34 mouse cellular contexts compared by ENCODE assay signal in the genomic region with DNA sequence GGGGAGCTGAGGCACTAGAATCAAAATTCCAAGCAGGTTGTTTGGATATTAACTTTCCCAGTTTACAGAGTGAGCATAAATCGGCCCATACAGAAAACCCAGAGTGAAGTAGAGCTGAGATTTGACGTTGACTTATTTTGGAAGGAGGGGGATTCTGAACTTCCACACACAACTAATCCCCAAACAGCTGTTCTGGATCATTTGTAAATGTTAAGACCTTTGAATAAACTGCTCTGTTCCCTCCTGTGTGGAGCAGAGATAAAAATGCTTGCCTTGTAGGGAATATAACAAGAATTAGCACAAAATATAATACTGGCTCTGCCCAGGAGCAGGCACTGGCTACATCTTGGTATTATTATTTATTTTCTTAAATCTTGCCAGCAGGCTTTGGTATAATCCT.
"Had no signal": no experiment of that assay in that cellular context is flagged by ENCODE, and none has a peak within 500 bp of the region (broad histone marks: within the 10 kb centered on the region; RNA-seq: fewer than 3 reads in every experiment).

No protein-coding gene starts in this region.

- H3K9ac ChIP-seq: heart, embryonic 12.5 days; heart, embryonic 13.5 days; heart, embryonic 15.5 days; hindbrain, embryonic 12.5 days; hindbrain, embryonic 13.5 days; hindbrain, embryonic 15.5 days; intestine, embryonic 15.5 days; kidney, embryonic 15.5 days had no signal

- H3K4me2 ChIP-seq: heart, embryonic 11.5 days; heart, embryonic 12.5 days; heart, embryonic 13.5 days; heart, embryonic 15.5 days; hindbrain, embryonic 12.5 days; hindbrain, embryonic 13.5 days; hindbrain, embryonic 15.5 days; intestine, embryonic 15.5 days; kidney, embryonic 15.5 days had no signal

- H3K4me1 ChIP-seq: heart, embryonic 10.5 days; heart, embryonic 12.5 days; heart, embryonic 13.5 days; heart, embryonic 15.5 days; hindbrain, embryonic 10.5 days; hindbrain, embryonic 12.5 days; hindbrain, embryonic 13.5 days; hindbrain, embryonic 15.5 days; intestine, embryonic 15.5 days; kidney, embryonic 15.5 days had no signal

- H3K36me3 ChIP-seq: heart, embryonic 10.5 days; heart, embryonic 12.5 days; heart, embryonic 13.5 days; heart, embryonic 15.5 days; hindbrain, embryonic 10.5 days; hindbrain, embryonic 12.5 days; hindbrain, embryonic 13.5 days; hindbrain, embryonic 15.5 days; intestine, embryonic 15.5 days; kidney, embryonic 15.5 days had no signal

- ATAC-seq: hindbrain, postnatal 0 days; inflammation-experienced regulatory T-cells, adult 6 months; intestine, embryonic 15.5 days; intestine, embryonic 16.5 days; intestine, postnatal 0 days had no signal

- H3K27me3 ChIP-seq: heart, embryonic 12.5 days; heart, embryonic 13.5 days; heart, embryonic 15.5 days; hindbrain, embryonic 12.5 days; hindbrain, embryonic 13.5 days; hindbrain, embryonic 15.5 days; intestine, embryonic 15.5 days; kidney, embryonic 15.5 days had no signal

- H3K9me3 ChIP-seq: heart, embryonic 10.5 days; heart, embryonic 13.5 days; heart, embryonic 15.5 days; hindbrain, embryonic 10.5 days; hindbrain, embryonic 12.5 days; hindbrain, embryonic 13.5 days; hindbrain, embryonic 15.5 days; intestine, embryonic 15.5 days; kidney, embryonic 15.5 days had no signal

- H3K27ac ChIP-seq: heart, embryonic 10.5 days; heart, embryonic 13.5 days; heart, embryonic 15.5 days; hindbrain, embryonic 10.5 days; hindbrain, embryonic 12.5 days; hindbrain, embryonic 13.5 days; hindbrain, embryonic 15.5 days; hindbrain, postnatal 0 days; intestine, embryonic 15.5 days; kidney, embryonic 15.5 days; kidney, postnatal 0 days; layer of hippocampus, adult 2 months; left cerebral cortex, adult 2 months had no signal

- DNase-seq: heart, postnatal 10 days; heart, postnatal 14 days; heart, postnatal 36 days; heart, postnatal 4 days; kidney, adult 11 months; kidney, adult 18-20 months; kidney, adult 2 months; kidney, adult 8-10 months; kidney, adult 9 months; kidney, postnatal 10 days; kidney, postnatal 14 days; kidney, postnatal 25 days; kidney, postnatal 36 days; kidney, postnatal 4 days; layer of hippocampus, adult 9-11 months; layer of hippocampus, postnatal 36 days had no signal

- H3K4me3 ChIP-seq: heart, embryonic 10.5 days; heart, embryonic 12.5 days; heart, embryonic 13.5 days; heart, embryonic 15.5 days; hindbrain, embryonic 10.5 days; hindbrain, embryonic 12.5 days; hindbrain, embryonic 13.5 days; hindbrain, embryonic 15.5 days; intestine, embryonic 15.5 days; kidney, embryonic 15.5 days; layer of hippocampus, adult 2 months; left cerebral cortex, adult 2 months had no signal
